Mouse (Mus musculus) neural tube, embryonic 11.5 days (tissue): Measurements from ENCODE around the gene Epha6. TPM values are rescaled to one million over a fixed set of nuclear protein-coding genes. Genes with fewer than 3 reads are reported as not detected.

ENCODE experiments used
- ATAC-seq: fragments of 200-750 bp; cut with Nextera tagmentation; 2 replicates; pipeline ENCODE4 v1.8.0; 2017; ENCODE audit warnings: moderate number of reproducible peaks, mild to moderate bottlenecking, moderate TSS enrichment, moderate library complexity; ENCODE audit not compliant: insufficient read depth, low FRiP score, low TSS enrichment
- DNase-seq: peaks from one replicate; pipeline ENCODE4 v3.0.0-alpha.2; 2015; ENCODE audit warnings: low spot score
- H3K27ac ChIP-seq: fragments of 300-500 bp; sonication (generic); 2 replicates; pipeline ENCODE4 v1.5.1; 2014; ENCODE audit warnings: low read depth, mild to moderate bottlenecking, low read length
- H3K27me3 ChIP-seq: fragments of 300-500 bp; sonication (generic); 2 replicates; pipeline ENCODE4 v1.6.1; 2014; ENCODE audit warnings: mild to moderate bottlenecking, low read length, mixed read lengths; ENCODE audit not compliant: control insufficient read depth, insufficient read depth
- H3K36me3 ChIP-seq: fragments of 300-500 bp; sonication (generic); 2 replicates; pipeline ENCODE4 v1.6.1; 2014; ENCODE audit warnings: mild to moderate bottlenecking, low read length, moderate library complexity, mixed read lengths; ENCODE audit not compliant: control insufficient read depth, insufficient read depth
- H3K4me1 ChIP-seq: fragments of 300-500 bp; sonication (generic); 2 replicates; pipeline ENCODE4 v1.6.1; 2014; ENCODE audit warnings: low read length, mixed read lengths; ENCODE audit not compliant: control insufficient read depth, insufficient read depth
- H3K4me2 ChIP-seq: fragments of 300-500 bp; sonication (generic); 2 replicates; pipeline ENCODE4 v1.6.1; 2014; ENCODE audit warnings: low read depth, mild to moderate bottlenecking, moderate library complexity
- H3K4me3 ChIP-seq: fragments of 300-500 bp; sonication (generic); 2 replicates; pipeline ENCODE4 v1.5.1; 2014; ENCODE audit warnings: low read depth, low read length
- H3K9ac ChIP-seq: fragments of 300-500 bp; sonication (generic); 2 replicates; pipeline ENCODE4 v1.6.1; 2014; ENCODE audit warnings: mild to moderate bottlenecking, low read length
- H3K9me3 ChIP-seq: fragments of 300-500 bp; sonication (generic); 2 replicates; pipeline ENCODE4 v1.6.1; 2016; ENCODE audit warnings: low read length; ENCODE audit not compliant: control insufficient read depth
- WGBS: fragments of 180-500 bp; shearing (Covaris S2); extraction: QIAGEN DNeasy Blood & Tissue Kit; methylation state at CpG from one replicate; pipeline ENCODE4 v1.1.7; 2014; 5-methylcytosine and 5-hydroxymethylcytosine counted together
- polyA plus RNA-seq: library from polyadenylated mRNA; unstranded; fragments of >200 nt; fragmentation: Nextera tagmentation; extraction: Ambion mirVana; gene quantifications from 2 replicates; pipeline ENCODE4 v1.2.1, GENCODE M21; 2014

Epha6 gene
- polyA plus RNA-seq, 1 experiment from 2014 or later, result 1.2 TPM

- Histone ChIP-seq H3K27ac (no peak overlapping the region), H3K4me1 (no peaks in the 10 kb centered on the region), H3K4me3 (no peak overlapping the region), H3K9me3 (no peaks in the 10 kb centered on the region), H3K4me2 (no peak overlapping the region), H3K9ac (no peak overlapping the region), H3K27me3 (no peaks in the 10 kb centered on the region), H3K36me3 (no peaks in the 10 kb centered on the region)
- 72% methylated on average over 1 of the region's 1 CpGs for WGBS
- ATAC-seq (no peak), DNase-seq (no peak)
Measured at GRCm38 (mm10) chr16:60095333-60095732, 510.0 kb downstream of the Epha6 start.

GRCm38 (mm10) chr16:60086976-60087375, 518.4 kb downstream of the Epha6 start:
- H3K9ac ChIP-seq, result no peak overlapping the region
- no peaks in the 10 kb centered on the region for H3K36me3 ChIP-seq
- no peak overlapping the region for H3K27ac ChIP-seq
- 83% methylated on average over 3 of the region's 3 CpGs for WGBS
- H3K4me1 ChIP-seq, result no peaks in the 10 kb centered on the region
- H3K9me3 ChIP-seq, result no peaks in the 10 kb centered on the region
- no peaks in the 10 kb centered on the region for H3K27me3 ChIP-seq
- H3K4me2 ChIP-seq, result no peak overlapping the region
- no peak overlapping the region for H3K4me3 ChIP-seq
- ATAC-seq (no peak), DNase-seq (no peak)

- Histone ChIP-seq H3K9me3 (no peaks in the 10 kb centered on the region), H3K9ac (no peak overlapping the region), H3K4me2 (no peak overlapping the region), H3K27me3 (no peaks in the 10 kb centered on the region), H3K4me1 (no peaks in the 10 kb centered on the region), H3K36me3 (no peaks in the 10 kb centered on the region), H3K27ac (no peak overlapping the region), H3K4me3 (no peak overlapping the region)
- ATAC-seq (no peak), DNase-seq (no peak)
- WGBS, result 90% methylated on average over 10 of the region's 10 CpGs
Measured at GRCm38 (mm10) chr16:60070457-60071112, 534.7 kb downstream of the Epha6 start.

GRCm38 (mm10) chr16:60043809-60044208, 561.5 kb downstream of the Epha6 start:
- ATAC-seq (no peak), DNase-seq (no peak)
- H3K27me3 ChIP-seq, result no peaks in the 10 kb centered on the region
- no peaks in the 10 kb centered on the region for H3K36me3 ChIP-seq
- H3K4me3 ChIP-seq, result no peak overlapping the region
- H3K4me1 ChIP-seq, result no peaks in the 10 kb centered on the region
- no peak overlapping the region for H3K4me2 ChIP-seq
- no peaks in the 10 kb centered on the region for H3K9me3 ChIP-seq
- H3K9ac ChIP-seq, result no peak overlapping the region
- H3K27ac ChIP-seq, result no peak overlapping the region
- 72% methylated on average over 1 of the region's 1 CpGs for WGBS

GRCm38 (mm10) chr16:60028381-60028780, 577.0 kb downstream of the Epha6 start:
- Histone ChIP-seq H3K4me3 (no peak overlapping the region), H3K27ac (no peak overlapping the region), H3K9me3 (no peaks in the 10 kb centered on the region), H3K4me2 (no peak overlapping the region), H3K4me1 (no peaks in the 10 kb centered on the region), H3K27me3 (no peaks in the 10 kb centered on the region), H3K9ac (no peak overlapping the region), H3K36me3 (no peaks in the 10 kb centered on the region)
- DNase-seq, result no peak
- WGBS, result 78% methylated on average over 1 of the region's 1 CpGs
- ATAC-seq, result no peak

- WGBS, result 64% methylated on average over 2 of the region's 2 CpGs
- no peak for ATAC-seq
- H3K27ac ChIP-seq, result no peak overlapping the region
Measured at GRCm38 (mm10) chr16:60006857-60007568, 598.3 kb downstream of the Epha6 start.

GRCm38 (mm10) chr16:59969816-59970215, 635.5 kb downstream of the Epha6 start:
- Histone ChIP-seq H3K9ac (no peak overlapping the region), H3K4me2 (no peak overlapping the region), H3K9me3 (no peaks in the 10 kb centered on the region), H3K27ac (no peak overlapping the region), H3K27me3 (no peaks in the 10 kb centered on the region), H3K4me1 (no peaks in the 10 kb centered on the region), H3K36me3 (no peaks in the 10 kb centered on the region), H3K4me3 (no peak overlapping the region)
- WGBS, result 77% methylated on average over 4 of the region's 4 CpGs
- DNase-seq (no peak), ATAC-seq (no peak)

More at GRCm38 (mm10) chr16:60006857-60007568, 598.3 kb downstream of the Epha6 start:
- H3K9me3 ChIP-seq, result no peaks in the 10 kb centered on the region
- H3K4me3 ChIP-seq, result no peak overlapping the region
- no peak overlapping the region for H3K9ac ChIP-seq
- H3K36me3 ChIP-seq, result no peaks in the 10 kb centered on the region
- no peaks in the 10 kb centered on the region for H3K4me1 ChIP-seq
- no peaks in the 10 kb centered on the region for H3K27me3 ChIP-seq
- H3K4me2 ChIP-seq, result no peak overlapping the region
- no peak for DNase-seq

GRCm38 (mm10) chr16:59955731-59956130, 649.6 kb downstream of the Epha6 start:
- DNase-seq (no peak), ATAC-seq (no peak)
- Histone ChIP-seq H3K9me3 (no peaks in the 10 kb centered on the region), H3K9ac (no peak overlapping the region), H3K36me3 (no peaks in the 10 kb centered on the region), H3K4me1 (no peaks in the 10 kb centered on the region), H3K27me3 (no peaks in the 10 kb centered on the region), H3K27ac (no peak overlapping the region), H3K4me3 (no peak overlapping the region), H3K4me2 (no peak overlapping the region)
- WGBS, result 85% methylated on average over 2 of the region's 2 CpGs

- 94% methylated on average over 4 of the region's 4 CpGs for WGBS
Measured at GRCm38 (mm10) chr16:59923696-59924095, 681.6 kb downstream of the Epha6 start.

More at GRCm38 (mm10) chr16:59923696-59924095, 681.6 kb downstream of the Epha6 start:
- no peaks in the 10 kb centered on the region for H3K36me3 ChIP-seq
- H3K4me3 ChIP-seq, result no peak overlapping the region
- no peaks in the 10 kb centered on the region for H3K27me3 ChIP-seq
- no peak overlapping the region for H3K4me2 ChIP-seq
- H3K4me1 ChIP-seq, result no peaks in the 10 kb centered on the region
- ATAC-seq (no peak), DNase-seq (no peak)
- no peak overlapping the region for H3K9ac ChIP-seq
- no peak overlapping the region for H3K27ac ChIP-seq
- no peaks in the 10 kb centered on the region for H3K9me3 ChIP-seq
